Mouse (Mus musculus): ENCODE measurements around the gene Sash3.

Sash3 gene

DNA sequence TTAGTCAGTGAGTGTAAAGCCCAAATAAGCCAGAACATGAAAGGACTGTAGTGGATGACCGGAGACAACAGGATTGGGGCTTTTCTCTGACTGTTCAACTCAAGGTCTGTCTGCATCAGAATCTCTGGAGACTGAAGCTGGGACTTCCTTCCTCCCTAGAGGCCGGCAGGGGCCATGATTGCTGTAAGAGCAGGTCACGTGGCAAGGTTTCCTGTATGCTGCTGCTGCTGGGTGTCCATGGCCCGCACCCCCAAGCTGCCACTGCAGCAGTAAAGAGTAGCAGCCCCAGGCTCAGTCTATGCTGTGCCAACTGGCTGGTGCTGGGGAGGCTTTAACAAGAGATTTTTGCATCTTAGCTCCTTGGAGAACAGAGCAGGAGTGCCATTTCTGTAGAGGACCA is at the start of gene Sash3:
Gene Sash3 (plus strand): TSS at position 175 of the 400 bp plus-strand sequence.
- in situ Hi-C loops (cut with MboI; ENCODE audit: low sequenced_read_pairs) = no loop called here

DNA sequence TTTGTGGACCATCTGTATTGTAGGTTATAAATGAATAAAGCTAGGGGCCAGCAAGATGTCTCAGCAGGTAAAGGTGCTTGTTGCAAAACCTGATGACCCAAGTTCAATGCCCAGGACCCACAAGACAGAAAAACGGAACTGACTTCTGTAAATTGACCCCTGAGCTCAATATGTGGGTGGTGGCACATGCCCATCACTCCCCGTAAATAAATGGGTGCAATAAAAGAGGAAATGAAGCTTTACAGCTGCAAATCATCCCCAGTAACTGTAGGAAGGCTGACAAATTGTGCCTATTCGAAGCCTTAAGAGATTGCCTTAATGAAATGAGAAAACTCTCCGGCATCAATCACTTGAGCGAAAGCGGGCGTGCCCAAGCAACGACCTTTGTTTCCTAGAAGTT is 49.7 kb upstream of the Sash3 start:
- in situ Hi-C loops (cut with MboI; ENCODE audit: low sequenced_read_pairs) = no loop called here

DNA sequence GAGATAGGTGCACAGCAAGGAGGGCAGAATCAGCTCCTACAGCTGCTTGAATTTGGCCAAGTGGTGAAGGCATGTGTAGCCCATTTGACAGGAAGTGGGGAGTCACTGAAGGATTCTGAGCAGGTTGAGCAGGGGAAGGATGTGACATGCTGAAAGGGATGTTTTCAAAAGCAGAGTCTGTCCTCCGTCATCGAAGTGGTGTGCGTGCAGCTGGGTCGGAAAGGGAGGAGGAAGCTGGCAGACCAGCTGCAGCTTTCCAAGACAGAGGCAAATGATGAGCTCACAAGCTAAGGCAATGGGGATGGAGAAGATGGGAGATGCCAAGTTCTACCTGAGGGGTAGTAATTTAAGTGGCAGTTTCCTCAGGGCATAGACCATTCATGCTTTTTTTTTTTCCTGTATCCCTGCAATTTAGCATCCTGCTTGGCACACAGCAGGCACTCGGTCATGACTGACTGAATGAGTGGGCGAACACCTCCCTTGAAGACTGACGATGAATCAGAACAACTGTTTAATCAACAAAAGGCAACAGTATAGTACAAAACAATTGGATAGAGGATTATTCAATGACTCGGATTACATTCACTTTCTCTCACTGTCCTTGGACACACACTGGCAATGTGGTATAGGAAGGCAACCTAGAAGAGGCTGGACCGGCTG is 47.6 kb upstream of the Sash3 start:
- in situ Hi-C loops (cut with MboI; ENCODE audit: low sequenced_read_pairs) = no loop called here

GRCm38 (mm10) chrX:48099871-48100270 is 46.4 kb upstream of the Sash3 start:
- in situ Hi-C loops (cut with MboI; ENCODE audit: low sequenced_read_pairs) = no loop called here

DNA sequence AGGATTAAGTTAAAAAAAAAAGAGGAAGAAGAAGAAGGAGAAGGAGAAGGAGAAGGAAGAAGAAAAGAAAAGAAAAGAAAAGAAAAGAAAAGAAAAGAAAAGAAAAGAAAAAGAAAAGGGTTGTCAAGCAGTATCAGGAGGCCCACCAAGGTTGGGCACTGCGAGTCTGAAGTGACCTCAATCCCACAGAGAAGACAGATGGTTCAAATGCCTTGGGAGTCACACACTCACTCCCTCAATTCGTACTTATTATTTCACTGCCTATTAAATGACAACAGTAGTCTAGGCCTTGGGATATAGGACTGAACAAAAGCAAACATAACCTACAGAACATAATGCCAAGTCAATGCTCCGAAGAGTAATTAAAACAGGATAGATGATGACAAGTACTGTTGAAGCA is 43.0 kb upstream of the Sash3 start:
- in situ Hi-C loops (cut with MboI; ENCODE audit: low sequenced_read_pairs) = no loop called here

GRCm38 (mm10) chrX:48104736-48105441 is 41.3 kb upstream of the Sash3 start:
- in situ Hi-C loops (cut with MboI; ENCODE audit: low sequenced_read_pairs) = no loop called here

DNA sequence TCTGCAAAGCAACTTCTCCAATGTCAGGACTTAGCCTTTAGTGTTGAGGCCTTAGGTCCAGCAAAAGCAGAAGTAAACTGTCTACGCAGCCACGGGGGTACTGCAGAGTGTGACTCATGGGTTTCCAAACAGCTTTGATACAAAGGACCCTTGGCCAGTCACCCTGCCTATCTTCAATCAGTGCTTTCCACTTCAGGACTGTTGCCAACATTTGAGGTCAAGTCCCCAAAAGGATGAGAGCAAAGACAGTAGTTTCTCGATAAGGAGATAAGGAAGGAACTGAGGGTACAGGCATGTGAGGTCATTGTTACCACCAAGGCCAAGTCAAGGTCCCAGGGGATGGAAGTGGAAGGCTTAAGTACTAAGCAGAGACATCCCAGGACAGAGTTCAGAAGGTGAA is 40.0 kb upstream of the Sash3 start:
- in situ Hi-C loops (cut with MboI; ENCODE audit: low sequenced_read_pairs) = no loop called here

DNA sequence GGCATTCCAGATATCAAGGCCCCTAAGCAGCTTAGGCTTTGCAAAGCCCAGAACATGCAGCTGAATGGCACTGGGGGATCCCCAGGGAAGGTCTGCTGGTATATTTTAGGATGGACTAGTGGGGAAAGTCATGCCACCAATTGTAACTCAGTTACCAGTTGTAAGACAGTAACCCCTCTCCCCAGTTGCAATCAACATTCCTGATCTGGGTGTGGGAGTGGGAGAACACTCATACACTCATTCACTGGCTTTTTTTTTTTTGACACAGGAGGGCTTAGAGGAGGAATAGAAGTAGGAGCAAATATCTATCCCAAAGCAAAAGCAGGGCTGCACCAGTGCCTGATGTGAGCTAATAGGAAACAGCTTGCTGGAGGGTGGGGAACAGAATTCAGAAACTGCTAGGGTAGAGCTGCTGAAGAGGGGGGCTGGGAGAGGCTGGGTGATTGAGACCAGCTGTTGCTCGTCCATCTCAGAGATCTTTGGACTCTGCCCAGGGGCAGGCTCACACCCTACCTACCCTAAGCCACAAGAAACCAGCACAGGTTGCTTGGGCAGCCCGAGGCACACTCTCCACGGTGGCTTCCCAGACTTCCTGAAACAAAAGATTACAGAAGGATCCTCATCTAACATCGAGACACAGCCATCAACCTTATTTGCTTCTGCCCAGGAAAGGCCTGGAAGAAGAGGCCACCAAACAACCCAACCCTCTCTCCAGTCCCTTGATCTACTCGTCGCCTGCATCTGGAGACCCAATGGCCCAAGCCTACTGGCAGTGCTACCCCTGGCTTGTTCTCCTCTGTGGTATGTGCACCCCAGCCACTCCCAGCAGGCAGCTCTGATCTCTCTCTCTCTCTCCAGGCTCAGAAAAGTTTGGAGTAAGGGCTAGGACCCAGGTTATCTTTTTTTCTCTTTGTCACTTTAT is 37.6 kb upstream of the Sash3 start, which contains the start of gene Xpnpep2:
Gene Xpnpep2 (plus strand): TSS at position 332 of the 922 bp plus-strand sequence.
- in situ Hi-C loops (cut with MboI; ENCODE audit: low sequenced_read_pairs) = no loop called here

DNA sequence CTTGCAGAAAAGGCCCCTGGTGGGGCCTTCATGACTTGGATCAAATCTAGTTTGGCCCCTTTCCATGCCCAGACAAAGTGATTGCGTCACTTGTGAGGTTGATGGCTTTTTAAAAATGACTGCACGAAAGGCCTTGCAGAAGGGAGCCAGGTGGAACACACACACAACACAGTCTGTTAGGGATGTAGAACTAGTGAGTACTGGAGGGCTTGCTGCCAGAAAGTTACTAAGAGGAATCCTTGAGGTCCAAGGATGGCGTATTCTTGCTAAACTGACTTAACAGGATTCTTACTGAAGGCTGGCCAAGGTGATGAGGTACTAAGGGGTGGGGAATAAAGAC is 37.0 kb upstream of the Sash3 start:
- in situ Hi-C loops (cut with MboI; ENCODE audit: low sequenced_read_pairs) = no loop called here

- in situ Hi-C loops (cut with MboI; ENCODE audit: low sequenced_read_pairs) = no loop called here
Measured at GRCm38 (mm10) chrX:48119294-48119693, 26.9 kb upstream of the Sash3 start.

- in situ Hi-C loops (cut with MboI; ENCODE audit: low sequenced_read_pairs) = no loop called here
Measured at GRCm38 (mm10) chrX:48124132-48125071, 21.8 kb upstream of the Sash3 start.

DNA sequence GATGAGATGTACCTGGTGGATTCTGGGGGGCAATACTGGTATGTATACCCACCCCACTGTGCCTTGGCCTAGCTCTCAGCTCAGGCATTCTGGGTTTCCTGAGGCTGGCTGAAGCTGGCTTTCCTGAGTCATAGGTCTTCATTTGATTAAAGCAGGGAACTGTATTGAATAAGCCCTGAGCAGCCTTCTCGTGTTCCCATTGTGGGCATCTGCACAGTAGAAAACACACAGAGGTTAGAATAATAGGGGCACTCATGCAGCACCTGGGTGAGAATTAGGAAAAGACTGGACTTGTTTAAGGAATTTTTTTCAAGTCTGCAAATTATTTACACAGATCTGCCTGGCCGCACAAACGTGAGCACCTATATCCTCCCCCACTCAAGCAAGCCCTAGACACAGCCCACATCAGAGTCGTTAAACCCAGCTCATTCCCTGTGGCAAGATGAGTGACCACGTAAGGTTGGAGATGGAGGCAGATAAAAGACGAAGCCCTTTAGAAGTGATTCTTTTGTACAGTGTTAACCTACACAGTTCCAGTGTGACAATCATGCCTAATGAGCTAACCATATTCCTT is 19.2 kb upstream of the Sash3 start:
- in situ Hi-C loops (cut with MboI; ENCODE audit: low sequenced_read_pairs) = no loop called here

DNA sequence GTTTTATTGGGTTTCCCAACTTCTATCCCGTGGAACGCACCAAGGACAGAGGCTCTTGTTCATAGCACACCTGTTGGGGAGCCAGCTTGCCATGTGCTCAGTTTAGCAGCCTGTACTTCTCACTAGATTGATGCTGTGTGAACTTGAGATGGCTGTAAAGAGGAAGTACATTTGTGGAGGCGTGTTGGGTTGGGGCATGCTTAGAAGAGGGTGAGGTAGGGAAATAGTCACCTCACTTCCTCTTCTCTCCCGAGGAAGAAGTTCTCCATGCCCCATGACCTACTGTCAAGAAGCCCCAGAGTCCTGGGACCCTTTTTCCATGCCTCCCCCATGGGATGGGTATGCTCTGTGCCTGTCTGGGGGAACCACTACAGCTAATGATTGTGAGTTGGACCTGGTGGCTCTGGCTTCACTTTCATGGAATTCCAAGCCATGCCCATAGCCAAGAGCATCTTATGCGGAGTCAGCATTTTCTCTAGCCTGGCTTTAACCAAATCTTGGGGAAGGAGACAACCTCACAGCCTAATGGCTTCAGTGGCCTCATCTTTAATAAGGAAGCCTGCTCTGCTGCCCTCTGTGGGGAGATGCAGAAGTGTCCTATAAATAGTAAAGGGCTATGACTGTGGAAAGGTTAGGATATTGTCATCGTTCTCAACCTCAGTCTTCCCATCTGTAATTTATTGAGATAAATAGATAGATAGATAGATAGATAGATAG is 18.6 kb upstream of the Sash3 start:
- in situ Hi-C loops (cut with MboI; ENCODE audit: low sequenced_read_pairs) = no loop called here

GRCm38 (mm10) chrX:48129167-48129566 is 17.1 kb upstream of the Sash3 start:
- in situ Hi-C loops (cut with MboI; ENCODE audit: low sequenced_read_pairs) = no loop called here

- in situ Hi-C loops (cut with MboI; ENCODE audit: low sequenced_read_pairs) = no loop called here
Measured at GRCm38 (mm10) chrX:48136935-48137334, 9.3 kb upstream of the Sash3 start.

GRCm38 (mm10) chrX:48138011-48138410 is 8.2 kb upstream of the Sash3 start:
- in situ Hi-C loops (cut with MboI; ENCODE audit: low sequenced_read_pairs) = no loop called here

DNA sequence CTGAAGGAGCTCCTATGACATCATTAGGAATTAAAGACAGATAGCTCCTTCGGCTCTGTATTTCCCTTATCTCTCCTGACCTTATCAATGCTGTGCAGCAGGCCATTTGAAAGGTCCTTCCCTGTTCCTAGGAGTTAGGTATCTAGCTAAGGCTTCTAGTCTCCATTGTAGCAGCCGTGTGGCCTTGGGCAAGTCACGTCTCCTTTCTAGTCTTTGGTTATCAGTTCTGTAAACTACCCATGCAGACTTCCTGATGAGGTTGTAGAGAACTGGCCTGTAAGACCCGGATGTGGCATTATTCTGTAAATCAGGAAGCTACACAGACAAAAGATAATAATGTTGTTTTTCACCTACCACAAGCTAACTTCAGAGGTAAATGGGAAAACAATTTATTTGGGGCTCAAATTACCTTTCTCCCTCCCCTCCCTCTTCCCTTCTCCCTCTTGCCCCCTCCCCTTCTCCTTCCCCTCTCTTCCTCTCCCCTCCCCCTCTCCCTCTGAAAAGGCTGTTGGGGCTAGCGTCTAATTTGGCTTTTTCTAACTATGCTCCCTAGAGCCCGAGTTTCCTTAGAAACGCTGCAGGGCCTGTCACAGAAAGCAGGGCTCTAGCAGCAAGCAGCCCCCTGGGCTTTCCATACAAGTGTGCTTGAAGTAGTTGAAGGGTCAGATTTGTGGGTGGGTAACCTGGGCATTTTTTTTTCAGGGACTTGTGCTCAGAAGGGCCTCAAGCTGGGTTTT is 7.5 kb upstream of the Sash3 start:
- in situ Hi-C loops (cut with MboI; ENCODE audit: low sequenced_read_pairs) = no loop called here

DNA sequence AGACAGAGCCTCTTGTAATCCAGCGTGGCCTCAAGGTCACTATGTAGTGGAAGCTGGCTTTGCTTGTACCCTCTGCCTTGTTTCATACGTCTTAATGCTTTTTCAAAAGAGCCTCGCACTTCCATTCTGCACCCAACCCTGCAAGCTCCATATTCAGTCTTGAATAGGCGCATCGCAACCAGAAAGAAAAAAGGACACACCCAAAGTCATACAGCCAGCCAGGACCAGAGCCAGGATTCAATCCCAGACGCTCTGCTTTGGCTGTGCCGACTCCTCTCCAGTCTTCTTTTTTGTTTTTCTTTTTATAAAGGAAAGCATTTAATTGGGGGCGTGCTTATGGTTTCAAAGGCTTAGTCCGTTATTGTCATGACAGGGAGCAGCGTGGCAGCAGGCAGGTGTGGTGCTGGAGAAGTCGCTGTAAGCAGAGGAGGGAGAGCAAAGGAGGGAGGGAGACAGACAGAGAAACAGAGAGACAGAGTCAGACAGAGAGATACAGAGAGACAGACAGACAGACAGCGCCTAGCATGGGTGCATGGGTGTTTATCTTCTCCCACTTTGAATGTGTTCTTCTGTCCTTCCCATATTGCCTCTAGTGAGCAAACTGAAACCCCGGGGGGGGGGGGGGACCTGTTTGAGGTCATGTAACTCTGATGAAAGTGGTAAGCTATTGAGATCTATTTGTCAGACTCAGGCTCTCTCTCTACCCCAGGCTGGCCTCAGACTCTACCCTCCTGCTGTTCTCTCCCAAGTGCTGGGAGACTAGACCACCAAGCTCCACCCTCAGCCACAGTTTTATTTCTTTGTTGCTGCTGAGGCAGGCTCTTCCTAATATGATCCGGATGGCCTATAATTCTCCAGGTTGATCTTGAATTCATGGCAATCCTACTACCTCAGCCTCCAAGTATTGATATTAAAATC is 6.6 kb upstream of the Sash3 start:
- in situ Hi-C loops (cut with MboI; ENCODE audit: low sequenced_read_pairs) = no loop called here

All from CH12F3 (cell line).